Mouse (Mus musculus) hindbrain, postnatal 0 days (tissue): ENCODE results near the gene Selenot. TPM values are rescaled to one million over a fixed set of nuclear protein-coding genes. Genes with fewer than 3 reads are reported as not detected.
"Not testable (repeated sequence)": the region's sequence is repeated elsewhere in the genome, so short reads cannot be mapped to it uniquely, and the experiment has no call there.

Source experiments
- ATAC-seq: fragments of 200-750 bp; cut with Nextera tagmentation; 2 replicates; pipeline ENCODE4 v1.8.0; 2017; ENCODE audit warnings: mild to moderate bottlenecking, moderate TSS enrichment, moderate library complexity
- DNase-seq: peaks from one replicate; pipeline ENCODE4 v3.0.0-alpha.2; 2015; ENCODE audit warnings: low spot score
- H3K27ac ChIP-seq: fragments of 300-500 bp; sonication (generic); 2 replicates; pipeline ENCODE4 v1.5.1; 2014; ENCODE audit warnings: mild to moderate bottlenecking
- H3K27me3 ChIP-seq: fragments of 300-500 bp; sonication (generic); 2 replicates; pipeline ENCODE4 v1.6.1; 2014; ENCODE audit warnings: low read length, mixed read lengths; ENCODE audit not compliant: insufficient read depth
- H3K36me3 ChIP-seq: fragments of 300-500 bp; sonication (generic); 2 replicates; pipeline ENCODE4 v1.6.1; 2014; ENCODE audit warnings: low read length, mixed read lengths; ENCODE audit not compliant: insufficient read depth
- H3K4me1 ChIP-seq: fragments of 300-500 bp; sonication (generic); 2 replicates; pipeline ENCODE4 v1.6.1; 2014; ENCODE audit warnings: antibody characterized with exemption, low read length, mixed read lengths; ENCODE audit not compliant: insufficient read depth
- H3K4me2 ChIP-seq: fragments of 300-500 bp; sonication (generic); 2 replicates; pipeline ENCODE4 v1.6.1; 2014; ENCODE audit warnings: low read depth, mild to moderate bottlenecking, low read length, moderate library complexity, mixed read lengths
- H3K4me3 ChIP-seq: fragments of 300-500 bp; sonication (generic); 2 replicates; pipeline ENCODE4 v1.5.1; 2014; ENCODE audit warnings: low read length
- H3K9ac ChIP-seq: fragments of 300-500 bp; sonication (generic); replicated peaks from 2 replicates; pipeline ENCODE4 v1.6.1; 2014; ENCODE audit warnings: mild to moderate bottlenecking, low read length, moderate library complexity, mixed read lengths
- H3K9me3 ChIP-seq: fragments of 300-500 bp; sonication (generic); 2 replicates; pipeline ENCODE4 v1.6.1; 2016; ENCODE audit warnings: low read length, mixed read lengths
- CTCF ChIP-seq: IDR thresholded peaks from 2 replicates; pipeline ENCODE4 v1.5.1; 2016; ENCODE audit warnings: antibody characterized with exemption, control low read depth, low read depth
- WGBS: fragments of 180-500 bp; shearing (Covaris S2); extraction: QIAGEN DNeasy Blood & Tissue Kit; methylation state at CpG from one replicate; pipeline ENCODE4 v1.1.7; 2014; 5-methylcytosine and 5-hydroxymethylcytosine counted together
- polyA plus RNA-seq: library from polyadenylated mRNA; unstranded; fragments of >200 nt; fragmentation: Nextera tagmentation; extraction: Ambion mirVana; gene quantifications from 2 replicates; pipeline ENCODE4 v1.2.1, GENCODE M21; 2015
- total RNA-seq: library from RNA; depleted of rRNA; stranded (reverse); fragments of >200 nt; gene quantifications from 2 replicates; pipeline ENCODE4 v1.2.3, GENCODE M21; 2014

Gene Selenot
- total and polyA plus RNA-seq, 2 experiments from 2014 or later = 24.5 to 211 TPM

GRCm38 (mm10) chr3:58570821-58571220, 5.6 kb upstream of the Selenot start:
- Histone ChIP-seq H3K9ac (no peak overlapping the region), H3K36me3 (no peaks in the 10 kb centered on the region), H3K27me3 (no peaks in the 10 kb centered on the region), H3K9me3 (no peaks in the 10 kb centered on the region), H3K4me3 (no peak overlapping the region), H3K4me2 (no peak overlapping the region), H3K27ac (no peak overlapping the region), H3K4me1 (no peaks in the 10 kb centered on the region)
- TF ChIP-seq CTCF = no peak
- no peak for ATAC-seq
- DNase-seq = no peak
- WGBS = 94% methylated on average over 3 of the region's 3 CpGs

- no peak for TF ChIP-seq CTCF
- H3K27me3 ChIP-seq = no peaks in the 10 kb centered on the region
These were observed 649 bp downstream of the Selenot start for GRCm38 (mm10) chr3:58577067-58577503.

GRCm38 (mm10) chr3:58577506-58578050, 1.1 kb downstream of the Selenot start:
- Histone ChIP-seq H3K27me3 (no peaks in the 10 kb centered on the region), H3K27ac (peak overlapping the region; percentile 99; the same call in 1 of the 2 replicates), H3K9ac (peak overlapping the region; percentile 93), H3K9me3 (no peaks in the 10 kb centered on the region), H3K4me2 (peak overlapping the region; percentile 68), H3K4me1 (peaks cover 4% of the 10 kb centered on the region; the same call in 1 of the 2 replicates), H3K36me3 (no peaks in the 10 kb centered on the region), H3K4me3 (peak overlapping the region; percentile 66)
- ATAC-seq (no peak), DNase-seq (no peak)
- 13% methylated on average over 8 of the region's 8 CpGs for WGBS
- no peak for TF ChIP-seq CTCF

More at GRCm38 (mm10) chr3:58577067-58577503, 649 bp downstream of the Selenot start:
- peak overlapping the region; percentile 66 for H3K4me3 ChIP-seq
- peaks cover 4% of the 10 kb centered on the region; the same call in 1 of the 2 replicates for H3K4me1 ChIP-seq
- no peaks in the 10 kb centered on the region for H3K36me3 ChIP-seq
- peak overlapping the region; percentile 99 for H3K27ac ChIP-seq
- no peaks in the 10 kb centered on the region for H3K9me3 ChIP-seq
- H3K9ac ChIP-seq = peak overlapping the region; percentile 93
- peak; percentile 72; the same call in 1 of the 2 replicates for ATAC-seq
- peak; percentile 64 for DNase-seq
- WGBS = under 1% methylated on average over 36 of the region's 36 CpGs
- H3K4me2 ChIP-seq = peak overlapping the region; percentile 68

GRCm38 (mm10) chr3:58581530-58581929, 5.1 kb downstream of the Selenot start:
- no peak overlapping the region for H3K4me2 ChIP-seq
- 91% methylated on average over 4 of the region's 4 CpGs for whole genome bisulfite sequencing
- no peak for TF ChIP-seq CTCF
- H3K4me3 ChIP-seq = no peak overlapping the region
- no peaks in the 10 kb centered on the region for H3K36me3 ChIP-seq
- H3K9me3 ChIP-seq = no peaks in the 10 kb centered on the region
- ATAC-seq (no peak), DNase-seq (no peak)
- no peaks in the 10 kb centered on the region for H3K27me3 ChIP-seq
- H3K9ac ChIP-seq = no peak overlapping the region
- H3K4me1 ChIP-seq = peaks cover 4% of the 10 kb centered on the region; the same call in 1 of the 2 replicates
- no peak overlapping the region for H3K27ac ChIP-seq

GRCm38 (mm10) chr3:58582297-58582696, 5.9 kb downstream of the Selenot start:
- DNase-seq (no peak), ATAC-seq (no peak)
- no peak for TF ChIP-seq CTCF
- WGBS = 76% methylated on average over 5 of the region's 5 CpGs
- Histone ChIP-seq H3K4me3 (no peak overlapping the region), H3K27ac (no peak overlapping the region), H3K36me3 (no peaks in the 10 kb centered on the region), H3K4me2 (no peak overlapping the region), H3K27me3 (no peaks in the 10 kb centered on the region), H3K9ac (no peak overlapping the region), H3K9me3 (no peaks in the 10 kb centered on the region), H3K4me1 (peaks cover 4% of the 10 kb centered on the region; the same call in 1 of the 2 replicates)

- Histone ChIP-seq H3K9ac (no peak overlapping the region), H3K4me1 (peaks cover 4% of the 10 kb centered on the region; the same call in 1 of the 2 replicates), H3K4me3 (no peak overlapping the region), H3K36me3 (no peaks in the 10 kb centered on the region; the same call in 1 of the 2 replicates), H3K4me2 (no peak overlapping the region), H3K27me3 (no peaks in the 10 kb centered on the region), H3K27ac (no peak overlapping the region), H3K9me3 (no peaks in the 10 kb centered on the region)
- TF ChIP-seq CTCF = no peak
- DNase-seq (no peak), ATAC-seq (no peak)
- 89% methylated on average over 5 of the region's 5 CpGs for WGBS
These were observed 6.5 kb downstream of the Selenot start for GRCm38 (mm10) chr3:58582788-58583426.

GRCm38 (mm10) chr3:58590544-58590943, 14.1 kb downstream of the Selenot start:
- H3K4me3 ChIP-seq, H3K36me3 ChIP-seq, H3K27ac ChIP-seq, H3K9me3 ChIP-seq, DNase-seq, H3K4me1 ChIP-seq, ATAC-seq, H3K4me2 ChIP-seq, H3K9ac ChIP-seq, H3K27me3 ChIP-seq: not testable (repeated sequence)
- 82% methylated on average over 4 of the region's 4 CpGs for WGBS

GRCm38 (mm10) chr3:58592666-58593065, 16.2 kb downstream of the Selenot start:
- WGBS = 56% methylated on average over 7 of the region's 7 CpGs
- H3K27me3 ChIP-seq, DNase-seq, H3K27ac ChIP-seq, H3K4me2 ChIP-seq, H3K9ac ChIP-seq, H3K4me1 ChIP-seq, H3K4me3 ChIP-seq, ATAC-seq, H3K36me3 ChIP-seq, H3K9me3 ChIP-seq: not testable (repeated sequence)
